Mouse (Mus musculus) lung, postnatal 0 days (tissue): ENCODE measurements around the gene Speg. TPM values are rescaled to one million over a fixed set of nuclear protein-coding genes. Genes with fewer than 3 reads are reported as not detected.

Experiments
- ATAC-seq: fragments of 200-750 bp; cut with Nextera tagmentation; 2 replicates; pipeline ENCODE4 v1.8.0; 2017; ENCODE audit warnings: moderate library complexity
- DNase-seq: peaks from one replicate; pipeline ENCODE4 v3.0.0-alpha.2; 2016; ENCODE audit warnings: low spot score
- H3K27ac ChIP-seq: fragments of 300-500 bp; sonication (generic); 2 replicates; pipeline ENCODE4 v1.5.1; 2014; ENCODE audit warnings: antibody characterized with exemption, mild to moderate bottlenecking, low read length, mixed read lengths
- H3K27me3 ChIP-seq: fragments of 300-500 bp; sonication (generic); replicated peaks from 2 replicates; pipeline ENCODE4 v1.6.1; 2014; ENCODE audit warnings: low read length, mixed read lengths; ENCODE audit not compliant: insufficient read depth
- H3K36me3 ChIP-seq: fragments of 300-500 bp; sonication (generic); 2 replicates; pipeline ENCODE4 v1.6.1; 2014; ENCODE audit warnings: low read length, mixed read lengths; ENCODE audit not compliant: insufficient read depth
- H3K4me1 ChIP-seq: fragments of 300-500 bp; sonication (generic); 2 replicates; pipeline ENCODE4 v1.6.1; 2014; ENCODE audit warnings: antibody characterized with exemption, low read depth, low read length, mixed read lengths; ENCODE audit not compliant: insufficient read depth
- H3K4me2 ChIP-seq: fragments of 300-500 bp; sonication (generic); replicated peaks from 2 replicates; pipeline ENCODE4 v1.6.1; 2014; ENCODE audit warnings: low read depth, mild to moderate bottlenecking, low read length, moderate library complexity, mixed read lengths
- H3K4me3 ChIP-seq: fragments of 300-500 bp; sonication (generic); 2 replicates; pipeline ENCODE4 v1.5.1; 2014; ENCODE audit warnings: low read depth, low read length
- H3K9ac ChIP-seq: fragments of 300-500 bp; sonication (generic); replicated peaks from 2 replicates; pipeline ENCODE4 v1.6.1; 2014; ENCODE audit warnings: low read depth, mild to moderate bottlenecking
- H3K9me3 ChIP-seq: fragments of 300-500 bp; sonication (generic); 2 replicates; pipeline ENCODE4 v1.6.1; 2016; ENCODE audit warnings: low read length, mixed read lengths
- CTCF ChIP-seq: IDR thresholded peaks from 2 replicates; pipeline ENCODE4 v1.5.1; 2016; ENCODE audit warnings: antibody characterized with exemption, mild to moderate bottlenecking
- EP300 ChIP-seq: IDR thresholded peaks from 2 replicates; pipeline ENCODE4 v1.6.1; 2016; ENCODE audit warnings: antibody characterized with exemption, mild to moderate bottlenecking, control low read depth
- WGBS: fragments of 180-500 bp; shearing (Covaris S2); extraction: QIAGEN DNeasy Blood & Tissue Kit; methylation state at CpG from one replicate; pipeline ENCODE4 v1.1.7; 2014; 5-methylcytosine and 5-hydroxymethylcytosine counted together
- polyA plus RNA-seq: library from polyadenylated mRNA; unstranded; fragments of >200 nt; fragmentation: Nextera tagmentation; extraction: Ambion mirVana; gene quantifications from 2 replicates; pipeline ENCODE4 v1.2.1, GENCODE M21; 2015

The Speg gene
- polyA plus RNA-seq, 1 experiment from 2014 or later: 15.4 TPM

- ATAC-seq: peak; percentile 13; the same call in 1 of the 2 replicates
- Histone ChIP-seq H3K36me3 (no peaks in the 10 kb centered on the region), H3K27me3 (peaks cover 15% of the 10 kb centered on the region), H3K9me3 (no peaks in the 10 kb centered on the region), H3K4me1 (peaks cover 6% of the 10 kb centered on the region; the same call in 1 of the 2 replicates), H3K27ac (no peak overlapping the region), H3K9ac (no peak overlapping the region), H3K4me3 (no peak overlapping the region), H3K4me2 (peak overlapping the region; percentile 55; the same call in 1 of the 2 replicates)
- DNase-seq: peak; percentile 73
- TF ChIP-seq CTCF (no peak), EP300 (no peak)
- 36% methylated on average over 4 of the region's 4 CpGs for WGBS
Observed at GRCm38 (mm10) chr1:75361750-75362149, 13.3 kb upstream of the Speg start.

GRCm38 (mm10) chr1:75363868-75364267, 11.2 kb upstream of the Speg start:
- Histone ChIP-seq H3K4me1 (peaks cover 6% of the 10 kb centered on the region; the same call in 1 of the 2 replicates), H3K27me3 (peaks cover 15% of the 10 kb centered on the region), H3K4me3 (no peak overlapping the region), H3K4me2 (no peak overlapping the region), H3K9me3 (no peaks in the 10 kb centered on the region), H3K36me3 (no peaks in the 10 kb centered on the region), H3K9ac (no peak overlapping the region), H3K27ac (no peak overlapping the region)
- DNase-seq (no peak), ATAC-seq (no peak)
- TF ChIP-seq EP300: no peak
- TF ChIP-seq CTCF: no peak
- WGBS: 81% methylated on average over 3 of the region's 3 CpGs

- H3K36me3 ChIP-seq: no peaks in the 10 kb centered on the region
- H3K27ac ChIP-seq: no peak overlapping the region
- H3K4me2 ChIP-seq: no peak overlapping the region
- H3K27me3 ChIP-seq: peaks cover 2% of the 10 kb centered on the region; the same call in 1 of the 2 replicates
- H3K9ac ChIP-seq: no peak overlapping the region
- no peaks in the 10 kb centered on the region for H3K9me3 ChIP-seq
- TF ChIP-seq CTCF (no peak), EP300 (no peak)
- ATAC-seq (no peak), DNase-seq (no peak)
- WGBS: 62% methylated on average over 14 of the region's 14 CpGs
- H3K4me1 ChIP-seq: no peaks in the 10 kb centered on the region
- no peak overlapping the region for H3K4me3 ChIP-seq
Observed at GRCm38 (mm10) chr1:75365510-75366137, 9.5 kb upstream of the Speg start.

GRCm38 (mm10) chr1:75369360-75369983, 5.6 kb upstream of the Speg start:
- Histone ChIP-seq H3K36me3 (no peaks in the 10 kb centered on the region), H3K9ac (no peak overlapping the region), H3K27me3 (no peaks in the 10 kb centered on the region), H3K9me3 (no peaks in the 10 kb centered on the region), H3K4me1 (no peaks in the 10 kb centered on the region), H3K4me2 (no peak overlapping the region), H3K27ac (no peak overlapping the region), H3K4me3 (no peak overlapping the region)
- no peak for TF ChIP-seq CTCF
- TF ChIP-seq EP300: no peak
- DNase-seq: no peak
- no peak for ATAC-seq
- 41% methylated on average over 25 of the region's 25 CpGs for WGBS

GRCm38 (mm10) chr1:75369984-75370660, 5.0 kb upstream of the Speg start:
- H3K27me3 ChIP-seq: no peaks in the 10 kb centered on the region
- H3K9me3 ChIP-seq: no peaks in the 10 kb centered on the region
- DNase-seq (peak; percentile 66), ATAC-seq (peak; percentile 64)
- no peak overlapping the region for H3K4me2 ChIP-seq
- no peak overlapping the region for H3K4me3 ChIP-seq
- TF ChIP-seq CTCF (no peak), EP300 (no peak)
- WGBS: 26% methylated on average over 13 of the region's 13 CpGs
- no peak overlapping the region for H3K27ac ChIP-seq
- H3K4me1 ChIP-seq: no peaks in the 10 kb centered on the region
- no peaks in the 10 kb centered on the region for H3K36me3 ChIP-seq
- H3K9ac ChIP-seq: no peak overlapping the region

GRCm38 (mm10) chr1:75371317-75372095, 3.6 kb upstream of the Speg start:
- DNase-seq (peak; percentile 42), ATAC-seq (peak; percentile 25; the same call in 1 of the 2 replicates)
- Histone ChIP-seq H3K9ac (no peak overlapping the region), H3K4me1 (no peaks in the 10 kb centered on the region), H3K4me3 (no peak overlapping the region), H3K27ac (no peak overlapping the region), H3K4me2 (no peak overlapping the region), H3K27me3 (peaks cover 7% of the 10 kb centered on the region; the same call in 1 of the 2 replicates), H3K9me3 (no peaks in the 10 kb centered on the region), H3K36me3 (no peaks in the 10 kb centered on the region)
- peak; percentile 75 for TF ChIP-seq CTCF
- TF ChIP-seq EP300: no peak
- WGBS: 52% methylated on average over 13 of the region's 13 CpGs
